Mouse (Mus musculus): ENCODE measurements around the gene Gm37419.

GRCm38 (mm10) chr16:23987341-23988156 is 733 bp upstream of the Gm37419 start:
- TF ChIP-seq CTCF (IDR thresholded peaks at IDR 0.05; ENCODE audit: low read depth) (no peak), EP300 (IDR thresholded peaks at IDR 0.05; ENCODE audit: low read depth) (no peak)

Data from liver, embryonic 14.5 days (tissue).